Mouse (Mus musculus): ENCODE data around the gene Ppp1r11.

Ppp1r11 gene

GRCm38 (mm10) chr17:36961125-36961524, 9.6 kb upstream of the Ppp1r11 start:
- DNase-seq (ENCODE audit: low spot score), result no peak

GRCm38 (mm10) chr17:36958884-36959283, 7.3 kb upstream of the Ppp1r11 start:
- DNase-seq (ENCODE audit: low spot score), result no peak

- peak; percentile 95 for DNase-seq (ENCODE audit: low spot score)
Observed at GRCm38 (mm10) chr17:36957999-36958743, 6.6 kb upstream of the Ppp1r11 start, which contains the start of the genes Znrd1 and Znrd1as. TSS of gene Znrd1 (minus strand) at chr17:36958559. TSS of gene Znrd1as (plus strand) at chr17:36958592.

GRCm38 (mm10) chr17:36953062-36953461, 1.5 kb upstream of the Ppp1r11 start:
- DNase-seq (ENCODE audit: low spot score), result no peak

GRCm38 (mm10) chr17:36952631-36953030, 1.1 kb upstream of the Ppp1r11 start:
- DNase-seq (ENCODE audit: low spot score), result no peak

GRCm38 (mm10) chr17:36949265-36949664, 2.3 kb downstream of the Ppp1r11 start:
- no peak for DNase-seq (ENCODE audit: low spot score)

GRCm38 (mm10) chr17:36948286-36948685, 3.3 kb downstream of the Ppp1r11 start:
- no peak for DNase-seq (ENCODE audit: low spot score)

- no peak for DNase-seq (ENCODE audit: low spot score)
Observed at GRCm38 (mm10) chr17:36947051-36947819, 4.3 kb downstream of the Ppp1r11 start.

- no peak for DNase-seq (ENCODE audit: low spot score)
Observed at GRCm38 (mm10) chr17:36944121-36944775, 7.3 kb downstream of the Ppp1r11 start.

- no peak for DNase-seq (ENCODE audit: low spot score)
Observed at GRCm38 (mm10) chr17:36943691-36944090, 7.8 kb downstream of the Ppp1r11 start.

- no peak for DNase-seq (ENCODE audit: low spot score)
Observed at GRCm38 (mm10) chr17:36942791-36943471, 8.6 kb downstream of the Ppp1r11 start, which contains the start of gene Rnf39. TSS of gene Rnf39 (plus strand) at chr17:36942918.

GRCm38 (mm10) chr17:36942391-36942790, 9.2 kb downstream of the Ppp1r11 start:
- DNase-seq (ENCODE audit: low spot score), result no peak

- no peak for DNase-seq (ENCODE audit: low spot score)
Observed at GRCm38 (mm10) chr17:36938056-36938455, 13.5 kb downstream of the Ppp1r11 start.

- no peak for DNase-seq (ENCODE audit: low spot score)
Observed at GRCm38 (mm10) chr17:36931806-36932205, 19.7 kb downstream of the Ppp1r11 start.

GRCm38 (mm10) chr17:36931130-36931529, 20.4 kb downstream of the Ppp1r11 start:
- no peak for DNase-seq (ENCODE audit: low spot score)

- DNase-seq (ENCODE audit: low spot score), result peak; percentile 49
Observed at GRCm38 (mm10) chr17:36930233-36930632, 21.3 kb downstream of the Ppp1r11 start.

GRCm38 (mm10) chr17:36929236-36929932, 22.2 kb downstream of the Ppp1r11 start:
- DNase-seq (ENCODE audit: low spot score), result no peak

- no peak for DNase-seq (ENCODE audit: low spot score)
Observed at GRCm38 (mm10) chr17:36927496-36928120, 23.9 kb downstream of the Ppp1r11 start.

GRCm38 (mm10) chr17:36923491-36923890, 28.1 kb downstream of the Ppp1r11 start:
- DNase-seq (ENCODE audit: low spot score), result no peak

GRCm38 (mm10) chr17:36922715-36923114, 28.8 kb downstream of the Ppp1r11 start:
- DNase-seq (ENCODE audit: low spot score), result no peak

- no peak for DNase-seq (ENCODE audit: low spot score)
Observed at GRCm38 (mm10) chr17:36920239-36920638, 31.3 kb downstream of the Ppp1r11 start.

Measured in testis, postnatal 14 days (tissue).